Mouse (Mus musculus): ENCODE results near the gene Kiss1r. TPM values are rescaled to one million over a fixed set of nuclear protein-coding genes. Genes with fewer than 3 reads are reported as not detected.

The Kiss1r gene
- polyA plus RNA-seq, 1 experiment, result 0.71 TPM

DNA sequence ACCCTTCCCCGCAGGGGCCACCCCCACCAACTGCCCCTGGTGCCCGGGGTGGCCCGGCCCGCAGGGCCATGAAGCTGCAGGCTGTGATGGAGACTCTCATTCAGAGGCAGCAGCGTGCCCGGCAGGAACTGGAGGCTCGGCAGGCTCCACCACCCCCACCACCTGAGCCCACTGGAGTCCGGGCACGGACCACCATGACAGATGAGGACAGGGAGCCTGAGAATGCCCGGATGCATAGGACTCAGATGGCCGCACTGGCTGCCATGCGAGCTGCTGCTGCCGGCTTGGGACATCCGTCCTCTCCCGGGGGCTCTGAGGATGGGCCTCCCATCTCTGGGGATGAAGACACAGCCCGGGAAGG is 14.0 kb downstream of the Kiss1r start:
- H3K4me3 ChIP-seq (ENCODE audit: insufficient read depth, low read length), result no peak overlapping the region
- no peak for TF ChIP-seq CTCF (IDR thresholded peaks at IDR 0.05; ENCODE audit: low read depth, low read length)
- TF ChIP-seq POLR2A (IDR thresholded peaks at IDR 0.05; ENCODE audit: borderline replicate concordance, low read depth, low read length), result no peak
- H3K4me1 ChIP-seq (ENCODE audit: control insufficient read depth, insufficient read depth, low read length), result peaks cover 56% of the 10 kb centered on the region
- no peak overlapping the region for H3K27ac ChIP-seq (ENCODE audit: insufficient read depth, low read depth, low read length)

DNA sequence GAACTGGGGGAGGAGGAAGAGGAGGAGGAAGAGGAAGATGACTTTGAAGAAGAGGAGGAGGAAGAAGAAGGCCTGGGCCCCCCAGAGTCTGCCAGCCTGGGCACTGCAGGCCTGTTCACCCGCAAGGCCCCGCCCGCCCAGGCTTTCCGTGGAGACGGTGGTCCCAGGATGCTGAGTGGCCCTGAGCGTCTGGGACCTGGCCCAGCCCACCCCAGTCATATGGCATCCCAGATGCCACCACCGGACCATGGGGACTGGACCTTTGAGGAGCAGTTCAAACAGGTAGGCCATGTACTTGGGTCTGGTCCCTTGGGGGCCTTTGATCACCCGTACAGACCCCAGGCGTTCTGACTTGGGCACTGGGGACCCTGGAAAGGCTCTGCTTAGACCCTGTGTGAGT is 15.0 kb downstream of the Kiss1r start:
- TF ChIP-seq CTCF (IDR thresholded peaks at IDR 0.05; ENCODE audit: low read depth, low read length) (no peak), POLR2A (IDR thresholded peaks at IDR 0.05; ENCODE audit: borderline replicate concordance, low read depth, low read length) (no peak)
- Histone ChIP-seq H3K4me3 (ENCODE audit: insufficient read depth, low read length) (no peak overlapping the region), H3K27ac (ENCODE audit: insufficient read depth, low read depth, low read length) (no peak overlapping the region), H3K4me1 (ENCODE audit: control insufficient read depth, insufficient read depth, low read length) (peaks cover 62% of the 10 kb centered on the region)

DNA sequence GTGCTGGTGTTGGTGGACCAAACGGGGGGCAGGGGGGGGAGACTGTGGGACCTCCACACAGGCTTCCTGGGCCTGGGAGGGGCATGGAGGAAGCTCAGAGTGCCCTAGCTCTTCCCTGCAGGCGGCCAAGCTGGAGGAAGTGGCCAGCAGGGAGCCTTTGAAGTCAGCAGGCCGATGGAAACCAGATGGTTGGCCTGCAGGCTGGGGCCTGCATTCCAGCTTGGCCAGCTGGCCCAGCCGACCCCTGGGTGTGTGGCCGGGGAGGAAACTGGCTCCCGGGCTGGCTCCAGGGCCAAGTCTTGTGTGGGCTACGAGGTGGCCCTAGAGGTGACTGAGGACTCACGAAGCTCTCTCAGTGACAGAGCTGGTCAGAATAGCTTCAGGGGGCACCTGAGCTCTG is 16.0 kb downstream of the Kiss1r start:
- peak overlapping the region; percentile 69 for H3K27ac ChIP-seq (ENCODE audit: insufficient read depth, low read depth, low read length)
- TF ChIP-seq CTCF (IDR thresholded peaks at IDR 0.05; ENCODE audit: low read depth, low read length) (no peak), POLR2A (IDR thresholded peaks at IDR 0.05; ENCODE audit: borderline replicate concordance, low read depth, low read length) (no peak)
- H3K4me1 ChIP-seq (ENCODE audit: control insufficient read depth, insufficient read depth, low read length), result peaks cover 68% of the 10 kb centered on the region
- H3K4me3 ChIP-seq (ENCODE audit: insufficient read depth, low read length), result no peak overlapping the region

DNA sequence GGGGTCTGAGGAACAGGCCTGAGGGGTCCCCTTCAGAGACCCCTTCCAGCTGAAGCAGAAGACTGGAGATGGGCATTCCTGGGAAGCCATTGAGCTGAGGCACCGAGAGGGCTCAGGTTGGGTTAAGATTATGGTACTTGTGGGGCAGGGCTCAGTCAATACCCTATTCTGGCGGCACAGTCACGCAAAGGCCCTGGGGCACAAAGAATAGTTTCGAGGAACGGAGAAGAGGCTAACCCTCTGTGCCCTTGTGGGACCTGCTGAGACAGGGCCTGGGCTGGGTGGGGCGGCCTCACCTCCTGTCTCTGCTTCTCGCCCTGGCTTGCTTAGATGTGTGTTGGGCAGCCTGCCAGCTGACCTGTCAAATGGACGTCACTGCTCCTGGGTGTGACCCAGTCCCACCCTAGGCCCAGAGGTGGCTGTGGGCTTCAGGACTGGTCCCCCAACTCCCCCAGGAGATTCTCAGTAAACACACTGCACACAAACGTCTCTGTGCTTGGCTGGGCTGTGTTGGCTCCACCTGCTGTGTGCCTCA is 16.4 kb downstream of the Kiss1r start:
- TF ChIP-seq CTCF (IDR thresholded peaks at IDR 0.05; ENCODE audit: low read depth, low read length) (no peak), POLR2A (IDR thresholded peaks at IDR 0.05; ENCODE audit: borderline replicate concordance, low read depth, low read length) (no peak)
- Histone ChIP-seq H3K27ac (ENCODE audit: insufficient read depth, low read depth, low read length) (peak overlapping the region; percentile 69), H3K4me3 (ENCODE audit: insufficient read depth, low read length) (no peak overlapping the region), H3K4me1 (ENCODE audit: control insufficient read depth, insufficient read depth, low read length) (peaks cover 72% of the 10 kb centered on the region)

DNA sequence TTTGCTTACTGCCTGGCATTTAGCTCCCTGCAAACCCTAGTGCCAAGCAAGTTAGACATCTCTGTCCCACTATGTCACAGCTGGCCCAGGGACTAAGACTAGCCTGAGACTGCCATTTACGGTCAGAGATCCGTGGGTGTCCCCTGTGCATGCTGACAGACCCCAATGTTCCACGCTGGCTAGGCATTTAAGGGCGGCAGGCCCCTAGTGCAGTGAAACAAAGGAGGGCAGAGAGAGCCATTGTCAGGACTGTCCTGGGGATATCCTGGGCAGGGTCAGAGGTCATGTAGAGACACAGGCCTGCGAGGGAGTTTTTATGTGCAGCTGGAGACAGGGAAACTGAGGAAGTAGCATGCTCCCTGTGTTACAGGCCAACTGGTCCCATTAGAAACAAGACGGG is 17.1 kb downstream of the Kiss1r start:
- Histone ChIP-seq H3K4me1 (ENCODE audit: control insufficient read depth, insufficient read depth, low read length) (peaks cover 77% of the 10 kb centered on the region), H3K4me3 (ENCODE audit: insufficient read depth, low read length) (no peak overlapping the region), H3K27ac (ENCODE audit: insufficient read depth, low read depth, low read length) (peak overlapping the region; percentile 43)
- TF ChIP-seq CTCF (IDR thresholded peaks at IDR 0.05; ENCODE audit: low read depth, low read length) (no peak), POLR2A (IDR thresholded peaks at IDR 0.05; ENCODE audit: borderline replicate concordance, low read depth, low read length) (no peak)

DNA sequence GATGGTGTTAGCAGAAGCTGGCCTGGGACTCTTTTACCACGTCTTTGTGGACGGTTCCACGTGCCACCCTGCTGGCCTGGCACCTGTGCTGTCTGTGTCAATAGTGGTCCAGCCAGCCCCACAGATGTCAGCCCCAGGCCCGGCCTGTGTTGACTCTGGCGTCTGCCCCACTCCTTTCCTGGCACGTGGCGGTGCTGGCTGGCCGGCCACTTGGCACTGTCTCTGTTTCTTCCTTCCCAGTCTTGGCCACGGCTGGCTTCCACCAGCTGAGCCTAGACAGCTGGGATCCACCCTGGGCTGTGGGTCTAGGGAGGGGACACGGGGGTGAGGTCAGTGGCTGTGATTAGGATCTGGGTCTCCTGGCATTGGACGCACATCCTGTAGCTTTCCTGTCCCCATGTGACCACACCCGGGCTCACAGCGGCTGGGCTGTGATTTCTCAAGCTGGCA is 17.5 kb downstream of the Kiss1r start:
- no peak for TF ChIP-seq CTCF (IDR thresholded peaks at IDR 0.05; ENCODE audit: low read depth, low read length)
- no peak for TF ChIP-seq POLR2A (IDR thresholded peaks at IDR 0.05; ENCODE audit: borderline replicate concordance, low read depth, low read length)
- Histone ChIP-seq H3K4me1 (ENCODE audit: control insufficient read depth, insufficient read depth, low read length) (peaks cover 79% of the 10 kb centered on the region), H3K4me3 (ENCODE audit: insufficient read depth, low read length) (no peak overlapping the region), H3K27ac (ENCODE audit: insufficient read depth, low read depth, low read length) (peak overlapping the region; percentile 43)

DNA sequence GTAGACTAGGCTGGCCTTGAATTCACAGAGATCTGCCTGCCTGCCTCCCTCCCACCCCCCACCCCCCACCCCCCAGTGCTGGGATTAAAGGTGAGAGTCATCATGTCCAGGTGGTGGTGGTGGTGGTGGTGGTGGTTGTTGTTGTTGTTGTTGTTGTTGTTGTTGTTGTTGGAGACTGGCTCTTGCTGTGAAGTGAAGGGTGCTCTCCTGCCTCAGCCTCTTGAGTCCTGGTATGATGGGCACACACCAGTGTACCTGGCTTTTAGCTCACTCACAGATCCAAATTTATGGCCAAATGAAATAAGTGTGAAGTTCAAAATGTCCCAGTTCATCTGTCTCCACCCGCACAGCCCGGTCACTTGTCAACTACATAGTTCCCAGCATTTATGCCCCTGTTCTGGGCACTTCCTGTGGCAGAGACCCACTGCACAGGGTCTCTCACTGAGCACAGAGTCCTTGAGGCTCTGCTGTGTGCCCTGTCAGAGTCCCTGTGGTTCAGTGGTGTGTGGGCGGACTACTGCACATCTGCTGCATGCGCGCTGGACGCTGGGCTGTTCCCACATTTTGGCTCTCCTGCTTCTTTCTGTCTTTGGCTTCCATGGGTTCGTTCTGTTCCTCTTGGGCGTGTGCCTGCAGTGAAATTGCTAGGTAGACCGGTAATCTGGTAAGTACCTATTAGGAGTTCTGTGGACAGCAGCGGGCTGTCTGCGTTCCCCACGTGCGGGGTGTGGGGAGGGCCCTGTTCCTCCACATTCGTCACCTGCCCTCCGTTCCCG is 18.2 kb downstream of the Kiss1r start:
- TF ChIP-seq POLR2A (IDR thresholded peaks at IDR 0.05; ENCODE audit: borderline replicate concordance, low read depth, low read length) (no peak), CTCF (IDR thresholded peaks at IDR 0.05; ENCODE audit: low read depth, low read length) (no peak)
- Histone ChIP-seq H3K4me3 (ENCODE audit: insufficient read depth, low read length) (no peak overlapping the region), H3K27ac (ENCODE audit: insufficient read depth, low read depth, low read length) (no peak overlapping the region), H3K4me1 (ENCODE audit: control insufficient read depth, insufficient read depth, low read length) (peaks cover 80% of the 10 kb centered on the region)

DNA sequence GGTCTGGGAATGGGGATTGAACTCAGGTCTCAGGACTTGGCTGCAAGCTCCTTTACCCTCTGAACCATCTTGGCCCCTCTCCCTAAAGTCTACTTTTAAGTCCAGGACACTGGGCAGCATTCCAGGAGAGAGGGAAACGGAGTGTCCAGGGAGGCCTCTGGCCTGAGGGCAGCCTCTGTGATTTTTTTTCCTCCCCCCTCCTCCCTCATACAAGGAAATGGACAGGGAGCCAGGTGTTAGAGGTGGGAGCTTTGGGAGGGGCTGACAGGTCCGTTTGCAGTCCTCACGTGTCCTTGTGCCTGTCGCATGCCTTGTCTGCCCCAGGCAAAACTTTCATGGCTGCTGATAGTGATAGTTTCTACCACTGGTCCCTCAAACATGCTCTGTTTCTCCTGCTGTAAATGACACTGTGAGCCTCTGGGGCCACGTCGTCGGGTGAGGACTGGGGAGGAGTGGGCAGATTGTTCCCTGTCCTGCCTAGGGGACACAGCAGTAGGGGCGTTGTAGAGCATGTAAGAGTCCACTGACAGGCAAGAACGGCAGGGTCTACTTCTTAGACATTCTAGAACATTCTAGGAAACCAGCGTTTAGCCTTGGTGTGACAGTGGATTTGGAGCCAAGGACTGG is 19.6 kb downstream of the Kiss1r start:
- TF ChIP-seq POLR2A (IDR thresholded peaks at IDR 0.05; ENCODE audit: borderline replicate concordance, low read depth, low read length) (no peak), CTCF (IDR thresholded peaks at IDR 0.05; ENCODE audit: low read depth, low read length) (no peak)
- peak overlapping the region; percentile 19 for H3K4me3 ChIP-seq (ENCODE audit: insufficient read depth, low read length)
- H3K27ac ChIP-seq (ENCODE audit: insufficient read depth, low read depth, low read length), result peak overlapping the region; percentile 41
- H3K4me1 ChIP-seq (ENCODE audit: control insufficient read depth, insufficient read depth, low read length), result peaks cover 84% of the 10 kb centered on the region

DNA sequence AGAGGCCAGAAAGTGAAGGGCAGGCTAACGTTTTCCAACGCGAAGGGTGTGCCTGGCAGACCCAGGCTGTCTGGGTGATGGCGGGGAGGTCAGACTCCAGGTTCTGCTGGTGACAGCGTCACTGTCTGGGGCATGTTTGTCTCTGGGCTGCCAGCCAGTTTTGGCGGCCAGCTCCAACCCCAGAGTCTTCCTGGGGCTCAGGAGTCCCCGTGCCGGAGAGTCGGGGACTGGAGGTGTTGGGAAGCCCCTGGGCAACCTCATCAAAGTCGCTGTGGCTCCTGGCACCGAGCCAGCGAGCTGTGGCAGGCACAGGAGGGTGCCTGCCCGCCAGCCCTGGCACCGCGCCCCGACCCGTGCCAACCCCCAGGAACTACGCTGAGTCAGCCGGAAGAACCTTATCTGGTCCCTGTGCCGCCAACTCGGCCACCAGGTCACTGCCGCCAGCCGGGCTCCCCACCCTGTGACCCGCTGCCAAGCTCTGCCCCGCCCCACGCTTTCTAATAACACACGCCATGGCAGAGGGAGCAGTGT is 20.2 kb downstream of the Kiss1r start:
- Histone ChIP-seq H3K4me3 (ENCODE audit: insufficient read depth, low read length) (peak overlapping the region; percentile 19), H3K27ac (ENCODE audit: insufficient read depth, low read depth, low read length) (peak overlapping the region; percentile 41), H3K4me1 (ENCODE audit: control insufficient read depth, insufficient read depth, low read length) (peaks cover 84% of the 10 kb centered on the region)
- no peak for TF ChIP-seq POLR2A (IDR thresholded peaks at IDR 0.05; ENCODE audit: borderline replicate concordance, low read depth, low read length)
- no peak for TF ChIP-seq CTCF (IDR thresholded peaks at IDR 0.05; ENCODE audit: low read depth, low read length)

All from bone marrow macrophage, adult 2 months (primary cell).